Mouse (Mus musculus) urinary bladder, postnatal 4 days (tissue): ENCODE measurements at regions not wholly inside any gene's neighbourhood (a gene's known extent, or its start where the extent isn't known, plus 50 kb on each side); places are given as distances from the start of the nearest gene placed in this dataset.

Source experiments
- DNase-seq, 2 experiments: peaks; one replicate each; pipeline ENCODE4 v3.0.0; 2021 to 2022; ENCODE audit warnings: low spot score in 2 of 2

DNA sequence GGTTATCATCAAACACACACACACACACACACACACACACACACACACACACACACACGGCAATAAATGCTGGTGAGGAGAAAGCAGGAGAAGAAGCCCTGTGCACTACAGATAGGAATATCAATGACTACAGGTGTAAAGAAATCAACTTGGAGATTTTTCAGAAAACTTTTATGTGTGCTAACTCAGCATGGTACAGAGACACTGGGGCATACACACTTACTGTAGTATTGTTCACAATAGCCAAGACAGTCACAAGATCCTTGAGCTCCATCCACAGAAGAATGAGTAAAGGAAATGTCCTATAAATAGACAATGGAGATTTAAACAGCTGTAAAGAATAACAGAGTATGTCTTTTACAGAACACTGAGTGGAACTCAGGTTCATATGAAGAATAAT, 182.4 kb downstream of the Tm2d1 start:
- no peak for DNase-seq

DNA sequence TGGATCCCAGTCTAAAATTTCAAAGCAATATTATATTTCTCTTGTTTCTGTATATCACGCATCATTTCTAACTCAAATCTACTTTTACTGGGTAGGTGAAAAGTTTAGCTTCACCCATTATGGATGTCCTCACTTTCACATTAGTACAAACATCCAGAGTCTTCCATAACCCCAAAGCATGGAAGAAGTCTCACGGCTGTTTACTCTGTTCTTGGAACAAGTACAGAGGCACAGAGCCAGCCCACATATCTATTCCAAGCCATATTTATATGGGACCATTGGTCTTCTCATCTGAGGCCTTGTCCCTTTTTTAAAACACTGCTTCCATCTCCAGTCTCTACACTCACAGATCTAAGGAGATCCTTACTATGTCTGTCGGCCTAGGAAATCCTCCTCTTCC, 192.8 kb downstream of the Tm2d1 start:
- no peak for DNase-seq

- no peak for DNase-seq
Measured at GRCm38 (mm10) chr4:98189894-98190293, 193.2 kb downstream of the Tm2d1 start.

- no peak for DNase-seq
Measured at GRCm38 (mm10) chr4:98188944-98189343, 194.2 kb downstream of the Tm2d1 start.

DNA sequence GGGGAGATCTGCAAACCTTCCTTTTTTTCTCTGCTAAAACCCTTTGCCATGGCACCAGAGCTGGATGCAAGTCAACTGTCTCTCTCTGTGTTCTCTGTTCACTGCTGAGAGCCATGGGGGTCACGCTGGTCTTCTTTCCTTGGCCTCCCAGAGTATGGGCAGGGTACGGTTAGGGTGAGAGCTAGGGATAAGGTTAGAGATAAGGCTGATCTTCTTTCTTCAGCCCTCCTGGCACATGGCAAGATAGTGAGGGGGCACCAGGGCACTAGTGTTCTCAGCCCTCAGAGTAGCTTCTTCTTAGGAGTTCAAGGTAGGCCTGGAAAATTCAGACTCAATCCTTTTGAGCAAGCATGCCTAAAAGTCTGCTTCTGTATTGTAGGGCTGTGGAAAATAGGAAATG, 196.1 kb downstream of the Tm2d1 start:
- no peak for DNase-seq

- peak in 1 of 2 experiments; percentile 20 for DNase-seq
Measured at GRCm38 (mm10) chr4:98182053-98182355, 201.1 kb downstream of the Tm2d1 start.

GRCm38 (mm10) chr4:98181185-98182052, 201.7 kb downstream of the Tm2d1 start:
- no peak for DNase-seq

DNA sequence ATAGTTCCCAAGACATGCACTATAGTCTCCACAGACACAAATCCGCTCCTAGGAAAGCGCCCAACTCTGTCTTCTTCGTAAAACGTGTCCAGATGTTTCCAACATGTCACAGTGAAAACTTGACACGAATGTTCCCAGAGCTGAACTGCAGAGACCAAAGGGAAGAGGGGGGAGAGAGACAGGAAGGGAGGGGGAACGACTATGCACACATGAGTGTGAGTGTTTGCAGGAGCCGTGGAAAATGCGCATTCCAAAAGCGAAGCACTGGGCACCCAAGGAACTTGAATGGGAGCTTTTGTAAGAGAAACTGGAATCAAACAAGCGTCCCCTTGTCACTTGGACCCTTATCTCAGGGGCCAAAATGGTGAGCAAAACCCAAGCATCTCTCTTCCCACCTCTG, 202.8 kb downstream of the Tm2d1 start:
- no peak for DNase-seq
